Mouse (Mus musculus) stomach, embryonic 14.5 days (tissue): ENCODE measurements around the gene Rab42. TPM values are rescaled to one million over a fixed set of nuclear protein-coding genes. Genes with fewer than 3 reads are reported as not detected.

Experiments
- ATAC-seq: fragments of 200-750 bp; cut with Nextera tagmentation; 2 replicates; pipeline ENCODE4 v1.8.0; 2017; ENCODE audit warnings: low read depth, moderate TSS enrichment; ENCODE audit not compliant: insufficient number of reproducible peaks, insufficient read depth, low FRiP score
- H3K27ac ChIP-seq: fragments of 300-500 bp; sonication (generic); 2 replicates; pipeline ENCODE4 v1.5.1; 2014; ENCODE audit warnings: mild to moderate bottlenecking, low read length, moderate library complexity, mixed read lengths
- H3K27me3 ChIP-seq: fragments of 300-500 bp; sonication (generic); 2 replicates; pipeline ENCODE4 v1.6.1; 2014; ENCODE audit warnings: low read length, control low read depth, mixed read lengths; ENCODE audit not compliant: control insufficient read depth, insufficient read depth
- H3K36me3 ChIP-seq: fragments of 300-500 bp; sonication (generic); 2 replicates; pipeline ENCODE4 v1.6.1; 2014; ENCODE audit warnings: mild to moderate bottlenecking, control low read depth, low read length, moderate library complexity, mixed read lengths; ENCODE audit not compliant: control insufficient read depth, insufficient read depth
- H3K4me1 ChIP-seq: fragments of 300-500 bp; sonication (generic); 2 replicates; pipeline ENCODE4 v1.6.1; 2014; ENCODE audit warnings: low read length, control low read depth, mixed read lengths; ENCODE audit not compliant: control insufficient read depth, insufficient read depth
- H3K4me2 ChIP-seq: fragments of 300-500 bp; sonication (generic); replicated peaks from 2 replicates; pipeline ENCODE4 v1.6.1; 2014; ENCODE audit warnings: low read depth, low read length, control low read depth
- H3K4me3 ChIP-seq: fragments of 300-500 bp; sonication (generic); 2 replicates; pipeline ENCODE4 v1.5.1; 2014; ENCODE audit warnings: low read depth, low read length, control low read depth
- H3K9ac ChIP-seq: fragments of 300-500 bp; sonication (generic); replicated peaks from 2 replicates; pipeline ENCODE4 v1.6.1; 2014; ENCODE audit warnings: low read depth, mild to moderate bottlenecking, control low read depth, low read length, moderate library complexity, mixed read lengths
- H3K9me3 ChIP-seq: fragments of 300-500 bp; sonication (generic); 2 replicates; pipeline ENCODE4 v1.6.1; 2016; ENCODE audit warnings: low read depth, low read length, control low read depth; ENCODE audit not compliant: control insufficient read depth
- WGBS: fragments of 180-500 bp; shearing (Covaris S2); extraction: QIAGEN DNeasy Blood & Tissue Kit; methylation state at CpG from one replicate; pipeline ENCODE4 v1.1.7; 2014; 5-methylcytosine and 5-hydroxymethylcytosine counted together
- polyA plus RNA-seq: library from polyadenylated mRNA; unstranded; fragments of >200 nt; fragmentation: Nextera tagmentation; extraction: Ambion mirVana; gene quantifications from 2 replicates; pipeline ENCODE4 v1.2.1, GENCODE M21; 2014

Gene Rab42
- polyA plus RNA-seq, 1 experiment from 2014 or later = 2.6 TPM

GRCm38 (mm10) chr4:132260404-132261379 lies 42.5 kb downstream of the Rab42 start:
- Histone ChIP-seq H3K9me3 (no peaks in the 10 kb centered on the region), H3K4me1 (peaks cover 8% of the 10 kb centered on the region; the same call in 1 of the 2 replicates), H3K27me3 (no peaks in the 10 kb centered on the region), H3K4me3 (peak overlapping the region; percentile 60), H3K36me3 (no peaks in the 10 kb centered on the region), H3K4me2 (peak overlapping the region; percentile 90), H3K9ac (peak overlapping the region; percentile 91), H3K27ac (peak overlapping the region; percentile 94)
- WGBS = 2% methylated on average over 31 of the region's 64 CpGs
- ATAC-seq = peak; percentile 75; the same call in 1 of the 2 replicates

- Histone ChIP-seq H3K4me1 (peaks cover 8% of the 10 kb centered on the region; the same call in 1 of the 2 replicates), H3K9me3 (no peaks in the 10 kb centered on the region), H3K4me2 (peak overlapping the region; percentile 90; the same call in 1 of the 2 replicates), H3K9ac (no peak overlapping the region), H3K27me3 (no peaks in the 10 kb centered on the region), H3K4me3 (no peak overlapping the region), H3K27ac (no peak overlapping the region), H3K36me3 (no peaks in the 10 kb centered on the region)
- no peak for ATAC-seq
- 71% methylated on average over 4 of the region's 4 CpGs for WGBS
Observed at GRCm38 (mm10) chr4:132259248-132259647, 43.9 kb downstream of the Rab42 start.

DNA sequence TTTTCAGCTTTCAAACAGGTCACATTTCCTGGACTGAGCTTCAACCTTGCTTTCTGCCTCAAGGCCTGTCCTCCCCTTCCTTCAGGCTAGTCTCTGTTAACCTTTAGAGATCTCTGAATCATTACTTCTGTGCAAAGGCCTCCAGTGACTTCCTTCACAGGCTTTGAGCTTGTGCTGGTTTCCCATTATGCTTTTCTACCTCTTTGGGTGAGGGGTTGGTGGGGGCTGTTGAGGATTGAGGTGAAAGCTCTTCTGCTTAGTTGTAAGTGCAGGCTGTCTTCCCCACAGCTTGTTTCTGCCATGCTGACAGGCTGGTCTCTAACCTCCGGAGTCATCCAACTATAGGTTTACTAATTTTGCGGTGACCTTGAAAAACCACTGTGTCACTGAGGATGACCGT lies 46.8 kb downstream of the Rab42 start:
- no peaks in the 10 kb centered on the region for H3K9me3 ChIP-seq
- H3K4me2 ChIP-seq = no peak overlapping the region
- H3K9ac ChIP-seq = no peak overlapping the region
- H3K4me1 ChIP-seq = peaks cover 8% of the 10 kb centered on the region; the same call in 1 of the 2 replicates
- H3K27ac ChIP-seq = no peak overlapping the region
- no peak overlapping the region for H3K4me3 ChIP-seq
- H3K27me3 ChIP-seq = no peaks in the 10 kb centered on the region
- H3K36me3 ChIP-seq = no peaks in the 10 kb centered on the region
- no peak for ATAC-seq
- 92% methylated on average over 3 of the region's 3 CpGs for WGBS

DNA sequence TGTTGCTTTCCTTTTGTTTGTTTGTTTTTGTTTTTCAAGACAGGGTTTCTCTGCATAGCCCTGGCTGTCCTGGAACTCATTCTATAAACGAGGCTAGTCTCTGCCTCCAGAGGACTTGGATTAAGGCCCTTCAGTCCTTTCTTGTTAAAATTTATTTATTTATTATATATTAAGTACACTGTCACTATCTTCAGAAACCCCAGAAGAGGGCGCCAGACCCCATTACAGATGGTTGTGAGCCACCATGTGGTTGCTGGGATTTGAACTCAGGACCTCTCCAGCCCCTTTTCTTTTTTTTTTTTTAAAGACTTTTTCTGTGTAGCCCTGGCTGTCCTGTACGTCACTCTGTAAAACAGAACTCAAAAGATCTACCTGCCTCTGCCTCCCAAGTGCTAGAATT lies 48.2 kb downstream of the Rab42 start:
- no peaks in the 10 kb centered on the region for H3K27me3 ChIP-seq
- H3K36me3 ChIP-seq = peaks cover 6% of the 10 kb centered on the region
- no peaks in the 10 kb centered on the region for H3K9me3 ChIP-seq
- no peak for ATAC-seq
- peaks cover 7% of the 10 kb centered on the region; the same call in 1 of the 2 replicates for H3K4me1 ChIP-seq
- 79% methylated on average over 3 of the region's 3 CpGs for WGBS
- no peak overlapping the region for H3K9ac ChIP-seq
- H3K4me2 ChIP-seq = no peak overlapping the region
- no peak overlapping the region for H3K27ac ChIP-seq
- no peak overlapping the region for H3K4me3 ChIP-seq

GRCm38 (mm10) chr4:132253622-132254021 lies 49.6 kb downstream of the Rab42 start:
- no peak for ATAC-seq
- Histone ChIP-seq H3K4me2 (no peak overlapping the region), H3K4me1 (no peaks in the 10 kb centered on the region), H3K9ac (no peak overlapping the region), H3K27ac (no peak overlapping the region; the same call in 1 of the 2 replicates), H3K36me3 (peaks cover 8% of the 10 kb centered on the region), H3K4me3 (no peak overlapping the region), H3K27me3 (no peaks in the 10 kb centered on the region), H3K9me3 (no peaks in the 10 kb centered on the region)
- 66% methylated on average over 2 of the region's 2 CpGs for WGBS

GRCm38 (mm10) chr4:132253128-132253527 lies 50.1 kb downstream of the Rab42 start:
- Histone ChIP-seq H3K36me3 (peaks cover 12% of the 10 kb centered on the region), H3K9me3 (no peaks in the 10 kb centered on the region), H3K4me2 (no peak overlapping the region), H3K9ac (no peak overlapping the region), H3K27me3 (no peaks in the 10 kb centered on the region), H3K4me1 (no peaks in the 10 kb centered on the region), H3K4me3 (no peak overlapping the region), H3K27ac (no peak overlapping the region; the same call in 1 of the 2 replicates)
- no peak for ATAC-seq
- 84% methylated on average over 8 of the region's 8 CpGs for WGBS

Other genes starting within 250 kb of the Rab42 start
- 0.14 and 0.27 TPM in 2 replicates for gene Gm10300, start 228.7 kb downstream of the Rab42 start, polyA plus RNA-seq
- gene Epb41, start 228.1 kb downstream of the Rab42 start, polyA plus RNA-seq = 55.0 and 57.3 TPM in 2 replicates
- 0.07 and 0.20 TPM in 2 replicates for gene Oprd1, start 158.9 kb downstream of the Rab42 start, polyA plus RNA-seq
- gene Ythdf2, start 91.1 kb downstream of the Rab42 start, polyA plus RNA-seq = 114 TPM in 2 replicates
- gene Gmeb1, start 41.8 kb downstream of the Rab42 start, polyA plus RNA-seq = 34.2 and 37.4 TPM in 2 replicates
- 34.8 and 36.2 TPM in 2 replicates for gene Taf12, start 29.0 kb downstream of the Rab42 start, polyA plus RNA-seq
- 68.3 and 74.8 TPM in 2 replicates for gene Trnau1ap, start 26.2 kb upstream of the Rab42 start, polyA plus RNA-seq
- 45.3 and 45.5 TPM in 2 replicates for gene Rcc1, start 50.2 kb upstream of the Rab42 start, polyA plus RNA-seq
- gene Phactr4, start 119.1 kb upstream of the Rab42 start, polyA plus RNA-seq = 26.3 and 27.5 TPM in 2 replicates
- gene Med18, start 160.5 kb upstream of the Rab42 start, polyA plus RNA-seq = 18.8 and 22.8 TPM in 2 replicates
- 9.6 and 10.1 TPM in 2 replicates for gene Sesn2, start 207.1 kb upstream of the Rab42 start, polyA plus RNA-seq
- 1,247 and 1,358 TPM in 2 replicates for gene Atpif1, start 230.3 kb upstream of the Rab42 start, polyA plus RNA-seq
- gene Dnajc8, start 232.2 kb upstream of the Rab42 start, polyA plus RNA-seq = 163 and 171 TPM in 2 replicates